Mouse (Mus musculus): ENCODE data around the gene Nxph4.

Gene Nxph4

DNA sequence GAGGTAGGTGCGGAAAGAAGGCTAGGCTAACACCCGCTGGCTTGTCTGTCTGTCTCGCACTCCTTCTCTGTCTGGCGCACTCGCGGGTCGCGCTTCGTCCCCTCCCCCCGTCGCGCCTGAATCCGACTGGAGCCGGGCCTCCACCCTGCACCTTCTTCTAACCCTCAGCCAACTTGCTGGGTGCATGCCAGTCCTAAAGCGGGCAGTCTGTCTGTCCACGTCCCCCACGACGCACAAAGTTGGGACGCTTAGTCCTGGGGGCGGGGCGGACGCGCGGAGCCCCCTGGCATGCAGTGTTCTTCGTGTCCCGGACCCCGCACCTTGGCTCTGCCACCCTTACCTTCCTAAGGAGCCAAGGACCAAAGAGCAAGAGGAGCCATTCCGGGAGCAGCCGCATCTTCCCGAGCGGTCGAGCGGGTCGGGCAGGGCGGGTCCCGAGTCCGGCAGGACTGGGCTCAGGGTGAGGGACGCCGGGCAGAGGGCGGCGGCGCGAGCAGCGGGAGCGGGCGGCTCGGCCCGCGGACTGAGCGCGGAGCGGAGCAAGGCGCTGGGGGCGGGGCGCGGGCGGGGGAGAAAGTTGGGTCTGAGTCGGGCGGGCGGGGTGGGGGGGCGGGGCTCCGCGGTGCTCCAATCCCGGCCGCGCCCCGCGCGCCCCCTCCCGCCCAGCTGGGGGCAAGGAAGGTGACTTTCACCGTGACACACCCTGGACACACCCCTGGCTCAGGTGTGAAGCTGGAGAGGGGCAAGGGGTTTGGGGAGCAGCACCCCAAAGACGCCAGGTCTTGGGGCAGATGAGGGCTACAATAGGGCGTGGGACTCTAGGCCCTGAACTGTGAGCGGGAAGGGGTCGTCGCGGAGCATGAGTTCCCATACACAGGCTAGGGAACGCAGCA, at the start of gene Nxph4:
Nxph4 (minus strand) TSS at position 524 of the 893 bp plus-strand sequence.
- no peak for DNase-seq (ENCODE audit: low read depth, low spot score)

DNA sequence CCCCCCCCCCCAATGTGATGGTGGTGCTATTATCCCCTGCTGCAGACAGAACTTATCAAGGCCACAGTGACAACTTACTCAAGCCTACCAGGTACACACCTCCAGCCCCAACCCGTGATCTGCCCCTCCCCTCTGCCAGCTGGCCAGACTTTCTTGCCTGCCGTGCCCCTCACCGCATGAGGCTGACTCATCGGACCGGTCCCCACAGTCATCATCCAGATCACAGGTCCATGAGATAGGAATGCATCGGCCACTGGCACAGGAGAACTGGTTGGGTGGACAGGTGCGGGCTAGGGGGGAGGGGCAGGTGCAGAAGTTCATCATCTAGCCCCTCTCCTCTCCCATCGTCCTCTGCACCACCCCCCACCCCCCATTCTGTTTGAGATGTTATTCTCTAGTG, 49.3 kb upstream of the Nxph4 start:
- DNase-seq (ENCODE audit: low read depth, low spot score): peak; percentile 53

DNA sequence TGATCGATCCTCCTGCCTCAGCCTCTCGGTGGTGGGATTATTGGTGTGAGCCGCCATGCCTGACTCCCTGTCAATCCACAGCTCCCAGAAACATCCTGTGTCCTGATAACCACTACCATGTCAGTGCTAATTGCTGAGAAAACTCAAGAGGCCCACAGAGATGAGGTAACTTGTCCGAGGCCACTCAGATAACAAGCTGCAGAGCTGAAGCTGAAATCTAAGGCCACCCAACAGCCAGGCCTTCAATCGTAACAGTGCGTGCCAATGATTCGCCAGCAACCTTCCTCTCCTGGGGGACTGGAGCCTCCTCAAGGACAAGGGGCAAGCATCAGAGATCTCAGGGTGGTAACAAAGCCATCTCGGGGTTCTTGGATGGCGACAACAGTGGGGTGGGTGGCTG, 46.9 kb upstream of the Nxph4 start:
- no peak for DNase-seq (ENCODE audit: low read depth, low spot score)

DNA sequence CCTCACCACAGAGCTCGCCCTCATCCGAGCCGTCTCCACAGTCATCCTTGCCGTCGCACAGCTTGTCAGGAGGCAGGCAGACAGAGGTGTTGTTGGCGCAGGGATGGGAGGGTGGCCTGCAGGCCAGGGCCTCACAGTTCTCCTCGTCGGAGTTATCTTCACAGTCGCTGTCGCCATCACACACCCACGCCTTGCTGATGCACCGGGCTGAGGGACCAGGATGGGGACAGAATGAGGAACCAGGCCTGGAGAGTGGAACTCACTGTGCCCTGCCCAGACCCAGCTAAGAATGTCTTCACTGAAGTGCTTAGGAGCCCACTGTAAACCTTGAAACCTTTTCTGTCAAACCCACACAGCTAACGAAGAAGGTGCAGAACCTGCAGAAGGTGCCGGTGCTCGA, 43.6 kb upstream of the Nxph4 start:
- DNase-seq (ENCODE audit: low read depth, low spot score): peak; percentile 39

DNA sequence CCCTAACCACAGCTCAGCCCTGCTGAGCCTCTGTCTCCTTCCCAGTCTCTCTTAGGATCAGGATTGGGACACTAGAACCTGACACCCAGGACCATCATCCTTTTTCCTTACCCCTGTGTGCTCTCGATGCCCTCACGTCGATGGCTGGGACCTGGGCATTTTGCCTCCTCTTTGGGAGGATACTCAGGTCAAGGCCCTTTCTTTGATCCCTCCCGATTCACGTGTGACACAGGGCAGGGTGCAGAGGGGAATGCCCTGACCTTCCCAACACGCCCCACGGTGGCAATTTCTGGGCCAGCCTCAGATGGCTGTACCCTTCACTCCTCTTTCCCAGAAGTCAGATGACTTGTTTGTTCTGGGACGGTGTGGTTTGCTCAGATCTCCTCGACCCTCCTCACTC, 42.8 kb upstream of the Nxph4 start:
- DNase-seq (ENCODE audit: low read depth, low spot score): no peak

DNA sequence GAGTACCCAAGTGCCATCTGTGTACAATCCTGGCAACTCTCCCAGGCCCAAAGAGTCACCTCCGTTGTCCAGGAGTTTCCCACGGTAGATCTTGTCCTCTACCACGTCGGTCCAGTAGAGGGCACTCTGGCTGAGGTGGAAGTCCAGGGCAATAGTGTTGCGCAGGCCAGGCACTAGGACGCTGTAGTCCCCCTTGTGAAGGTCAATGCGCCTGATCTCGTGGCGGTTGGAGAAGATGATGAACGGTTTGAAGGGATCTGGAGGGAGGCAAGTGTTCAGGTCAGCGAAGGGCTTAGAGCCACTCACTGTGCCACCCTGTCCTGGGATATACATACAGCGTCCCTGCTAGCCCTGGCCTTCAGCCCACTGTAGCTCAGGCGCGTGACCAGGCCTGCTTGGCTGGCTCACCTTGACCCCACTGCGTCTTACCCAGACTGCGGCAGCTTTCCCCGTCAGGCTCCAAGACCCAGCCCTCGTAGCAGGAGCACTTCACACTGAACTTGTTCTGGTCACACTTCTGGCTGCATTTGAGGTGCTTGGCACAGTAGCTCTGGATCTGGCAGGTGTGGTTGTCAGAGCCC, 42.1 kb upstream of the Nxph4 start:
- peak; percentile 85 for DNase-seq (ENCODE audit: low read depth, low spot score)

DNA sequence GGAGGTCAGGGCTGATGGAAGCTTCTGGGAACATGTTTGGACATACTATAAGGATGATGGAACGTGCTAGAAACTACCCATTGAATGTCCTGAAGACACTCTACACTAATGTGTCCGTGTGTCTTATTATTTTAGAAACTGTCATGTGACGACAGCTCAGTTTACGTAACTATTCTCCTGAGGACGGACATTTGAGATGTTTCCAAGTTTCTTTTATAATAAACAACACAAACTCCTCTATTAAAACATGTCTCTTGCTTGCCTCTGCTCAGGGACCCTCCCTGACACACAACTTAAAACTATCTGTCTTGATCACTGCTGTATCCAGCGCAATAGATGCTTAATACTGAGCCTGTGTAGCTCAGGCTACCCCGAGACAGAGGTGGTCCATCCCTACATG, 41.4 kb upstream of the Nxph4 start:
- no peak for DNase-seq (ENCODE audit: low read depth, low spot score)

DNA sequence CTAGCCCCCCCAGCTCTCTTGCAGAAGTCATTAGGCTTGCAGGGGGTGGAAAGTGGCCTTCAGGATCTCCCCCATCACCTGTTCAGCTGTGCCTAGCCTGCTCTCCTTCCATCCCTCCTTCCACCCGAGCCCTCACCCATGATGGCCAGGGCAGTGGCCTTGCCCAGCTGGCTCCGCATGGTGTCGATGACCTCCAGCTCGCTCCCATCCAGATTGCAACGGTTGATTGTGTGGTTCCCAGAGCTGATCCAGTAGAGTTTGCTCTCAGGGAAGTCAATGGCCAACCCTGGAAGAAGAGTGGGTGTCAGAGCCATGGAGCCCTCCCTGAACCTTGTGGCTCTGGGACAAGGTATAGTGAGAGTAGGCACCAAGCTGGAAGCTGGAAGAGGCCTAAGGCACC, 37.9 kb upstream of the Nxph4 start:
- DNase-seq (ENCODE audit: low read depth, low spot score): no peak

DNA sequence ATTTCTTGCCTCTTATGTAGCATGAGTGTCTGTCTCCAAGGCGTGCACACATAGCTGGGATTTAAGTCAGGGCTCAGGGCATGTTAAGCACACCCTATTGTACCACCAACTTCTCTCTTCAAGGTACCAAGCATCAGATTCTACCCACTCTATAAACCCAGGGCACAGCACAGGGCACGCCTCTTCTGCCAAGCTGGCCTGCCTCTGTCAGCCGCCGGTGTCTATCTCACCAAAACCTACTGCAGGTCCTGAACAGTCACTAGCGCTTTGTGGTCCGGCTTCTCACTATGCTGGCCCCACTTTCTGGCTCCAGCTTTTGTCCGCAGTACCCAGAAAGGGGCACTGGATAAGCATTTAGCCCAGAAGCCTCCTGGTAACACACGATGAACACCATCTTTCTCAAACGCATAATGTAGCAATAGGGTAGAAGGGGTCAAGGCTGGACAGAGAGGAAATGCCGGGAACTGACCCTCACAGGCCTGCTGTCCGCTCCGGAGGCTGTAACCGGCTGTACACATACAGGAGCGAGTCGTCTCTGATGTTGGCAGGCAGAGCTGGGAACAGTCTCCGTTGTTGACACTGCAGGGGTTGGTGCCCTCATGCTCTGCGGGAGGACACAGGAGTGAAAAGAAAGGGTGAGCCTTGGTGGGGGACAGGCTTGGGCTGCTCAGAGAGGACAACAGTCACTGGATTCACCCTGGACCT, 36.7 kb upstream of the Nxph4 start:
- no peak for DNase-seq (ENCODE audit: low read depth, low spot score)

DNA sequence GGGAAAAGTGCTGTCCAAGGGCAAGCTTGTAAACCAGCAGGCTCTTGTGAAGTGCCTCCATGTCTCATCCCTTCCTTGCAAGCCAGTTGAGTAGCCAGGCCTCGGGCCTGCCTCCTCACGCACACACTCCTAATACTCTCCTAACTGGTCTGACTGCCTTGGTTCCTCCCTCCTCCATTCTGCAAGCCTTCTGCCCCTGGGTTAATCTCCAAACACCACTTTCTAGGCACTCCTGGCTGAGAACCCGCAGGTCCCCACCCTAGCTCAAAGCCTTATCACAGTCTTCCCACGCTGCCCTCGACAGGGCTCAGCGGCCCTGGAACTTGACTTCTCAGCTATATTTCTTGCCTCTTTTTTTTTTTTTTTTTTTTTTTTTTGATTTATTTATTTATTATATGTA, 36.0 kb upstream of the Nxph4 start:
- no peak for DNase-seq (ENCODE audit: low read depth, low spot score)

DNA sequence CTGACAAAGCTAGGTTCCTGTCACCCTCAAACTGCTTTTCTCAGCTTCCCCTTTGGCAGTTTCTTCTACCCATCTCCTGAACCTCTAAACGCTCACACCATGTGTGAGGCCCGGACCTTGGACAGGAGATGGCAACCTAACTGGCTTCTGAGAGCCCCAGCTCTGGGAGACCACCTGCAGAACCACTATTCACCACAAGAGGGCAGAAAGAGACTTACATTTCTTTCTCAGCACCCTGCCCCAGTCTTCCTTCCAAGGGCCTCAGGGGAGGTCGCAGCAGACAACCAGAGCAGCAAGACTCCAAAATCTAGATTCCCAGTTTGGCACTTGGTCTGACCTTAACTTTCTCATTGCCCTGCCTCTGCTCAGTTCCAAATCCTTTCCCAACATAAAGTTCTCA, 35.1 kb upstream of the Nxph4 start:
- DNase-seq (ENCODE audit: low read depth, low spot score): peak; percentile 80

DNA sequence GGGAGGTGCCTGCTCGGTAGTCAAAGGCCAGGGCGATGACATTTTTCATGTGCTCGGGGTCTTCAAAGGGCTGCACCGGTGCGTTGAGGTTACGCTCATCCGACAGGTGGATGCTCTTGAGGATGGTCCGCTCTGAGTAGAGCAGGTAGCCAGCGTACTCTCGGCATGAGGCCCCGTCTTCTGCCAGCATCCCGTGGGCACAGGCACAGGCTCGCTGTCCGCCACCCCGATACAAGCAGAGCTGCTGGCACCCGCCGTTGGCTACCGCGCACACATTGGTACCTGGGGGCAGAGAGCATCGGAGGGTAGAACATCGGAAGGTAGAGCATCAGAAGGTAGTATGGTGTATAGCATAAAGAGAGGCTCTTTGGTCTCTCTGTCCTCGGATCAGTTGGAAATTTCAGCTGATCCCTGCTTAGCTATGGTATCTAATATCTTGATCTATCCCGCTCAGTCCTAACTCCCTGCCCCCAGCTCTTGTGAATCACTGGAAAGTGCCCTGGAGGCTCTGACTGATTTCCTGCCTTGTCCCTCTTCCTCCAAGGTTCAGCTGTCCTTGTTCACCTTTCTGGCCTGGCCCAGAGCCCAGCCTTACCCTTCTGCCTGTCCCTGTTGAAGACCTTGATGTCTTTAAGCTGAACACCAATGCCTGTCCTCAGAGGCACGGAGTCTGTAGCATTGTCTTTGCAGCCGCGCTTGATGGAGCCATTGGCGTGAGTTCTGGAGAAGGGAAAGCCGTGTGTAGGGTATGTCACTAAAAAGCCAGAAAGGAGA, 32.4 kb upstream of the Nxph4 start:
- peak; percentile 59 for DNase-seq (ENCODE audit: low read depth, low spot score)

DNA sequence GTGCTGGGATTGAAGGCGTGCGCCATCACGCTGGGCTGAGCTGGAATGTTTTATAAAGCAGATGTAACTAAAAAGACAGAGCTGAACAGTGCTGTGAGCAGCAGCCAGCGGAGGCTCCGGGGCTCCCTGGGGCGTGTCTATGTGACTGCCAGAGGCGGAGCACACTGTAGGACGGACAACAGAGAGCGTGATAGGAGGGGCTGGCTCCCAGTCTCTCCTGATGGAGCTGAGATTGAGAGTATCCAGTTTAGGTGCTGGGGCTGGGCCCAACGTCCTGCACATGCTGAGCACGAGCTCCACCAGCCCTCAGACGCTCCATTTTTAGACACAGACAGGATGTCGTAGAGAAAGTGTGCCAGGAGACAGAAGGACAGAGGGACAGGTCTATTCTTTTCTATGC, 29.9 kb upstream of the Nxph4 start:
- peak; percentile 75 for DNase-seq (ENCODE audit: low read depth, low spot score)

DNA sequence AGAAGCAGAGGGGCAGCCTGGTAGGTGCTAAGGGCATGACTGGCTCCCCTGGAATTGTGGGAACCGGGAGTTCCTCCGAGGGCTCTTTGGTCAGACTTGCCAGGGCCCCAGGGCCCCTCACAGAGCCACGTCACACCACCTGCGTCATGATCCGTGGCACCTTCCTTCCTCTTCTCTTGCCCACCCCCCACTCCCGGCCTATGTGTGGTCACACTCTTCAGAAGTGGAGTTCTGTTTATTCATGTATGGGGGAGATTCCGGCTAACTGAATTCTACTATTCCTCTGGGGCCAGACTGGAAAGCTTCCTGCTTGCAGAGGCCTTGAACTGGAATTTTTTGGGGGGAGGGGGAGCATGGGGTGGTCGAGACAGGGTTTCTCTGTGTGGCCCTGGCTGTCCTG, 29.5 kb upstream of the Nxph4 start:
- no peak for DNase-seq (ENCODE audit: low read depth, low spot score)

DNA sequence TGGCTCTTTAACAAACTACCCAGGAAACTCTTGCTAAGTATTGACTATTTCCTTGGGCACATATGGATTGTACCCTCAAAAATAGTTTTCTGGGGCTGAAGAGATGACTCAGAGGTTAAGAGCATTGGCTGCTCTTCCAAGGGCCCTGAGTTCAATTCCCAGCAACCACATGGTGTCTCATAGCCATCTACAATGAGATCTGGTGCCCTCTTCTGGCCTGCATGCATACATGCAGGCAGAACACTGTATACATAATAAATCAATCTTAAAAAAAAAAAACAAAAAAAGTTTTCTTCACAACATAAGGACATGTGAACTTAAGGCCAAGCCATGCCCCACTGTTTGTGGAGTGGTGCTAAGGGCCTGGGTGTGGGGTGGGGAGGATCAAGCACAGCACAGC, 26.8 kb upstream of the Nxph4 start:
- no peak for DNase-seq (ENCODE audit: low read depth, low spot score)

DNA sequence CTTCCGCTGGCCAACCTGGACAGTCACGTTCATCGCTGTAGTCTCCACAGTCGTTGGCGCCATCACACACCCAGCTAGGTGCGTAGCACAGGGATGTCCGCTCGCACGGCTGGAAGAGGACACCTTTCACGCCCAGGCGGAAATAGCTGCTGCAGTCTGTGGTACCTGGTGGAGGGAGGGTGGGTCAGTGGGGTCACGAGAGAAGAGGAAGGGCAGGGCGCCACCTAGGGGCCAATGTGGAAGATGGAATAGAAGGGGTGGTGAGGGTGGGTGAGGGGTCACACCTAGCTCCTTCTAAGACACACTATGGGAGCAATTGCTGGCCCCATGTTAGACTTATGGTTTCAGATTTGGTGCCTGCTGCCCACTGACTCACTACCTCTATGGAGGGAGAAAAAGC, 23.0 kb upstream of the Nxph4 start:
- no peak for DNase-seq (ENCODE audit: low read depth, low spot score)

DNA sequence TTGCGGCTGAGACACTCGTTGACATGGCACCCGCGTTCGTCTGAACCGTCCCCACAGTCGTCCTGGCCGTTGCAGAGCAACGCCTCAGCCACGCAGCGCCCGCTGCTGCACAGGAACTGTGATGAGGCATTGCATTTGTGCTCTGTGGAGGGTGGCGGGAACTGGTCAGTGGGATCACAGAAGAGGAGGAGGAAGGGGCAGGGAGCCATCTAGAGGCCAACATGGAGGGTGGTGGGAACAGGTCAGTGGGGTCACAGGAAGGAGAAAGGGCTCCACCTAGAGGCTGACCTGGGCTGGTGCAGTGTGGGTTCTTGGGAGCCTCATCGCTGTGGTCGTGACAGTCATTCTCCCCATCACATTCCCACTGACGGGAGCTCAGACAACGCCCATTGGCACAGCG, 21.3 kb upstream of the Nxph4 start:
- DNase-seq (ENCODE audit: low read depth, low spot score): peak; percentile 75

DNA sequence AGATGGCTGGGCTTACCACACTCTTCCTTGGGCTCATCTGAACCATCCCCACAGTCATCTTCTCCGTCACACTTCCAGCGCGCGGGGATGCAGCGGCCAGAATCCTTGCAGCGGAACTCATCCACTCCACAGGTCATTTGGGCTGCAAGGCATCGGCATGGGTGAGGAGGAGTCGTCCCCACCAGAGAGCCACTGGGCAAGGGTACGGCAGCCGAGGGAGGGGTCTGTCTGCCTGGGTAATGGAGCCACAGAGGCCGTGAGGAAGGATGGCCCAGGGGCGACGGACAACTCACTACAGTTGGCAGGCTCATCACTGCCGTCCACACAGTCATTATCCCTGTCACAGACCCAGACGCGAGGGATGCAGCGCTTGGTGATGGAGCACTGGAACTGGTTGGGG, 15.5 kb upstream of the Nxph4 start:
- DNase-seq (ENCODE audit: low read depth, low spot score): no peak

DNA sequence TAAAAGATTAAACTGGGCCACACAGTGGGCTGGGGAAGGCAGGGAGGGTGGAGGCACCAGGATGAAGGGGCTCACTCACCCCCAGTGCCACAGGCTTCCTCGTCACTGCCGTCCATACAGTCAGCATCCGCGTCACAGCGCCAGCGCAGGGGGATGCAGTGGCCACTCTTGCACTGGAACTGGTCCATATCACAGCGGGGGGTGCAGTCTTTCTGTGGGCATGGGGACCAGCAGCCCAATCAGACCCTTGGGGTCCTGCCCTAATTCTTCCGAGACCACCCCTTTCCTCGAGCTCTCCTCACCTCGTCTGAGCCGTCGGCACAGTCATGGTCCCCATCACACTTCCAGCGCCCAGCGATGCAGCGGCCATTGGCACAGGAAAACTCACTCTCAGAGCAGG, 13.9 kb upstream of the Nxph4 start:
- no peak for DNase-seq (ENCODE audit: low read depth, low spot score)

DNA sequence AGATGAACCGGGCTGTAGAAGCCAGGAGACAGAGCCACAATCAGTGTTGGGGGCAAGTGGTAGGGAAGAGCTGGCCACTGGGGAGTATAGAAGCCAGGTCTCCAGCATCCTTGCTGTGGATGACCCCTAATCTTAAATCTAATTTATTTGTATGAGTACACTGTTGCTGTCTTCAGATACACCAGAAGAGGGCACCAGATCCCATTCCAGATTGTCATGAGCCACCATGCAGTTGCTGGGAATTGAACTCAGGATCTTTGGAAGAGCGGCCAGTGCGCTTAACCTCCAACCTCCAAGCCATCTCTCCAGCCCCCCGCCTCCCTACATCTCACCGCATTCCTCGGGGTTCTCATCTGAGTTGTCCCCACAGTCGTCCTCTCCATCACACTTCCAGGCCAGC, 12.1 kb upstream of the Nxph4 start:
- no peak for DNase-seq (ENCODE audit: low read depth, low spot score)

DNA sequence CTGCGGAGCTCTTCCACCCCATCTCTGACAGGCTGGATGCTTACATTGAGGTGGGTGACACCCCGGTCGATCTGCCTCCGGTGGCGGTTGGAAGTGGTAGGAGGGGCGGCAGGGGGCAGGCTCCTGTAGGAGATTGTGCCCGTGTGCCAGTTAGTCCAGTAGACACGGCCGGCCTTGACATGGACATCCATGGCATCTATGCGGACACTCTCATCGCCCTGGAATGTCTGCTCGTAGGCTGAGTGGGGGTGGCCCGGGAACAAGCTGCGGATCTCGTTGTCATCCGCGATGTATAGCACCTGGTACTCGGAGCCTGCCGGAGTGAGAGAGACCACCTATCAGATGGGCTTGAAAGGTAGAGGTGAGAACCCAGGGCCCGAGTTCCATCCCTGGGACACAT, 10.0 kb upstream of the Nxph4 start:
- DNase-seq (ENCODE audit: low read depth, low spot score): no peak

DNA sequence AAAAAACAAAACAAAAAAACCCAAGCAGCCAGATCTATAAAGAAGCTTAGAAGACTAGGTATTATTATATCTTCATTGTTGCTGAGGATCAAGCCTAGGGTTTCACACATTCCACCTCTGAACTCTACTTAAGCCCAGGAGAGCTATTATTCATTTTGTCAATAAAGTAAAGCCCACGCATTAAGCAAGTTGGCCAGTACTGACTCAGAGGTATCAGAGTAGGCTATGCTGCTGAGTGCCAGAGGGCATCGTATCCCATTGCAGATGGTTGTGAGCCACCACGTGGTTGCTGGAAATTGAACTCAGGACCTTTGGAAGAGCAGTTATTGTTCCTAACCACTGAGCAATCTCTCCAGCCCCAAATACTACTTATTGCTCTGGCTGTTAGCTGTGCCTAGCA, 9.6 kb upstream of the Nxph4 start:
- DNase-seq (ENCODE audit: low read depth, low spot score): no peak

Measured in brain, adult 2 months (tissue).